In genomic region chr1:77365850-77366249, GRCm38 (mm10) we compare ENCODE assay signal across 29 mouse cellular contexts.
"Had no signal": no experiment of that assay in that cellular context is flagged by ENCODE, and none has a peak within 500 bp of the region (broad histone marks: within the 10 kb centered on the region; RNA-seq: fewer than 3 reads in every experiment).

No protein-coding gene starts in this region.

- H3K4me3 ChIP-seq: limb, embryonic 10.5 days; limb, embryonic 12.5 days; limb, embryonic 13.5 days; limb, embryonic 15.5 days; liver, embryonic 12.5 days; liver, embryonic 13.5 days; liver, embryonic 15.5 days; lung, embryonic 15.5 days; megakaryocyte, embryonic 14.5 days; midbrain, embryonic 10.5 days; midbrain, embryonic 12.5 days; midbrain, embryonic 13.5 days; midbrain, embryonic 15.5 days; myocyte had no signal

- DNase-seq: left cerebral cortex, postnatal 4 days; liver; liver, embryonic 13.5 days; liver, postnatal 0 days; lung, adult 18-20 months; lung, adult 2 months; lung, embryonic 14.5 days; lung, postnatal 10 days; lung, postnatal 14 days; lung, postnatal 36 days; lung, postnatal 4 days; midbrain, embryonic 14.5 days had no signal

- H3K27me3 ChIP-seq: limb, embryonic 12.5 days; limb, embryonic 13.5 days; limb, embryonic 15.5 days; liver, embryonic 12.5 days; liver, embryonic 13.5 days; liver, embryonic 15.5 days; lung, embryonic 15.5 days; megakaryocyte, embryonic 14.5 days; midbrain, embryonic 12.5 days; midbrain, embryonic 13.5 days; midbrain, embryonic 15.5 days had no signal

- H3K4me1 ChIP-seq: limb, embryonic 15.5 days; lung, embryonic 15.5 days; midbrain, embryonic 15.5 days had no signal

- H3K36me3 ChIP-seq: liver, embryonic 12.5 days; liver, embryonic 13.5 days; liver, embryonic 15.5 days; lung, embryonic 15.5 days; midbrain, embryonic 15.5 days had no signal

- H3K27ac ChIP-seq: limb, embryonic 10.5 days; limb, embryonic 12.5 days; limb, embryonic 13.5 days; limb, embryonic 15.5 days; liver, embryonic 12.5 days; liver, embryonic 13.5 days; liver, embryonic 14.5 days; liver, embryonic 15.5 days; lung, embryonic 15.5 days; macrophage; midbrain, embryonic 10.5 days; midbrain, embryonic 12.5 days; midbrain, embryonic 13.5 days; midbrain, embryonic 15.5 days had no signal

- H3K9me3 ChIP-seq: limb, embryonic 10.5 days; limb, embryonic 12.5 days; limb, embryonic 13.5 days; limb, embryonic 15.5 days; liver, embryonic 12.5 days; liver, embryonic 13.5 days; liver, embryonic 15.5 days; lung, embryonic 15.5 days; midbrain, embryonic 10.5 days; midbrain, embryonic 12.5 days; midbrain, embryonic 13.5 days; midbrain, embryonic 15.5 days had no signal

- H3K4me2 ChIP-seq: limb, embryonic 12.5 days; limb, embryonic 13.5 days; limb, embryonic 15.5 days; liver, embryonic 11.5 days; liver, embryonic 12.5 days; liver, embryonic 13.5 days; liver, embryonic 15.5 days; lung, embryonic 14.5 days; lung, embryonic 15.5 days; midbrain, embryonic 11.5 days; midbrain, embryonic 12.5 days; midbrain, embryonic 13.5 days; midbrain, embryonic 15.5 days had no signal

- H3K9ac ChIP-seq: limb, embryonic 12.5 days; limb, embryonic 13.5 days; limb, embryonic 15.5 days; liver, embryonic 12.5 days; liver, embryonic 13.5 days; liver, embryonic 14.5 days; liver, embryonic 15.5 days; liver, postnatal 0 days; lung, embryonic 14.5 days; lung, embryonic 15.5 days; midbrain, embryonic 12.5 days; midbrain, embryonic 13.5 days; midbrain, embryonic 15.5 days had no signal
